Mouse (Mus musculus): ENCODE measurements at regions not wholly inside any gene's neighbourhood (a gene's known extent, or its start where the extent isn't known, plus 50 kb on each side); places are given as distances from the start of the nearest gene placed in this dataset.

DNA sequence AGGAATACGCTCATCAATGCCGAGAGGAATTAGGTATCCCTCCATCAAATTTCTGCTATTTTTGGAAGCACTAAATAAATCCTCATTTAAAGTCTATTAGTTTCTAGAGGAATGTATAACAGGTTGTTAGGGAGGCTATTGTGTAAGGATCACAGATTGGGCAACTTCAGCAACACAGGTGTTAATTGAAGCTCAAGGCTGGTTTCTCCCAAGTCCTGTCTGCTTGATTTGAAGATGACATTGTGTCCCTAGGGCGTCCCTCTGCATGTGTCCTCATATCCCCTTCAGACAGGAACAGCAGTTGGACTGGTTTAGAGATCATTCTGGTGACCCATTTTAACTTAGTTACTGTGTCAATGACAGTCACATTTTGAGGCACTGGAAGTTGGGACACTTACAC, 281.5 kb downstream of the Gm5447 start:
- H3K4me2 ChIP-seq (ENCODE audit: low read depth, low read length): no peak overlapping the region
- H3K9ac ChIP-seq (replicated peaks; ENCODE audit: low read length): no peak overlapping the region
- no peaks in the 10 kb centered on the region for H3K27me3 ChIP-seq (ENCODE audit: control insufficient read depth, insufficient read depth, low read length)
- ATAC-seq (replicated peaks; ENCODE audit: insufficient number of reproducible peaks, low FRiP score, low TSS enrichment, low read depth) (no peak), DNase-seq (ENCODE audit: low spot score) (no peak)
- WGBS: 83% methylated on average over 3 of the region's 3 CpGs
- no peaks in the 10 kb centered on the region for H3K4me1 ChIP-seq (ENCODE audit: control insufficient read depth, insufficient read depth, low read length)
- no peak overlapping the region for H3K27ac ChIP-seq (replicated peaks; ENCODE audit: low read depth, low read length)
- H3K36me3 ChIP-seq (replicated peaks; ENCODE audit: control insufficient read depth, insufficient read depth, low read depth, low read length): no peaks in the 10 kb centered on the region
- H3K9me3 ChIP-seq (replicated peaks; ENCODE audit: control insufficient read depth, low read length): no peaks in the 10 kb centered on the region
- H3K4me3 ChIP-seq (ENCODE audit: low read depth, low read length): no peak overlapping the region

DNA sequence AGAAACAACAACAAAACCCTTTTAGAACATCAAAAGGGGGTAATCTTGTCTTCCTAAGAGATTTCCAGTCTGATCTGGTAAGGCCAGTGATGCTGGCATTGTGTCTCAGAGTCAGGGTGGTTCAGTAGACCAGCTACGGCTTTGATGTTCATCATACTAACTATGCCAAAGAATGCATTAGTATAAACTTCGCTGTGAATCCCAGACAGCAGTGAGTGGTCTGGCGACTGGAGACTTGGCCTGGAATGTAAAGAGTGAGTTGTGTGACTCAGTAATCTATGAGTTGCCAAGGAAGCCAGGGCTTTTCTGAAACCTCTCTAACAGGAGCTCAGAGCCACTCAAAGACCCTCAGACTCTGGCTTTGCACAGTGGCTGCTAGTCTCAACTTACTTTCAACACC, 288.1 kb upstream of the Foxq1 start:
- no peak for ATAC-seq (replicated peaks; ENCODE audit: insufficient number of reproducible peaks, low FRiP score, low TSS enrichment, low read depth)
- Histone ChIP-seq H3K4me2 (ENCODE audit: low read depth, low read length) (no peak overlapping the region), H3K4me1 (ENCODE audit: control insufficient read depth, insufficient read depth, low read length) (no peaks in the 10 kb centered on the region), H3K9ac (replicated peaks; ENCODE audit: low read length) (no peak overlapping the region), H3K9me3 (replicated peaks; ENCODE audit: control insufficient read depth, low read length) (no peaks in the 10 kb centered on the region), H3K27me3 (ENCODE audit: control insufficient read depth, insufficient read depth, low read length) (no peaks in the 10 kb centered on the region), H3K36me3 (replicated peaks; ENCODE audit: control insufficient read depth, insufficient read depth, low read depth, low read length) (no peaks in the 10 kb centered on the region), H3K27ac (replicated peaks; ENCODE audit: low read depth, low read length) (no peak overlapping the region), H3K4me3 (ENCODE audit: low read depth, low read length) (no peak overlapping the region)
- 78% methylated on average over 3 of the region's 3 CpGs for WGBS
- DNase-seq (ENCODE audit: low spot score): no peak

DNA sequence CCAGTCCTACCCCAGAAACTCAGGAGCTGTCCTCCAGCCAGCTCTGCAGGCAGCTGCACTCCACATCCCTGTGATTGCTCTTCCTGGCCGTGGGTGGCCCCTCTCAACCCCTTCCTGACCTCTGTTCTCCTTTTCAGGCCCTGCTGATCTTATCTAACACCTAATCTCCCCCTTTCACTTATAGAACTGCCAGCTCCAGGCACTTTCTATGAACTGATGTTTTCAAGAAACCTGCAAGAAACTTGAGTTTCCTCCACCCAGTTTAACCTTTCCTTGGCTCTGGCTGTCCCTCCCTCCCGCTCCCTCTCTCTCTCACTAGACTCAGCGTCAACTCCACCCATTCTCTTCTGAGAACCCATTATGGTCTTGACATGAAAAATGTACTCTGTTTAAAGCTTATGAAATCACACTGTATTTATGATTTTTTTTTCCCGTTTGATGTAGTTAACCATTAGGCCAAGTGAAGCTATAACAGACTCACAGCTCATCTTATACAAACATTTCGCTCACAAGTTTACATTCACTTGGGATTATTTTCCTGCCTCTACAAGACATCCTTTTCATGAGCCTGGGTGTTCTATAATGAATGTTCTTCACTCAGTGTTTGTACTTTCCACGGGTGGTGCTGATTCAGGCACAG, 279.8 kb upstream of the Foxq1 start:
- no peaks in the 10 kb centered on the region for H3K9me3 ChIP-seq (replicated peaks; ENCODE audit: control insufficient read depth, low read length)
- ATAC-seq (replicated peaks; ENCODE audit: insufficient number of reproducible peaks, low FRiP score, low TSS enrichment, low read depth) (no peak), DNase-seq (ENCODE audit: low spot score) (peak; percentile 33)
- H3K4me1 ChIP-seq (ENCODE audit: control insufficient read depth, insufficient read depth, low read length): no peaks in the 10 kb centered on the region
- no peak overlapping the region for H3K27ac ChIP-seq (replicated peaks; ENCODE audit: low read depth, low read length)
- H3K9ac ChIP-seq (replicated peaks; ENCODE audit: low read length): no peak overlapping the region
- H3K27me3 ChIP-seq (ENCODE audit: control insufficient read depth, insufficient read depth, low read length): no peaks in the 10 kb centered on the region
- no peak overlapping the region for H3K4me3 ChIP-seq (ENCODE audit: low read depth, low read length)
- no peak overlapping the region for H3K4me2 ChIP-seq (ENCODE audit: low read depth, low read length)
- H3K36me3 ChIP-seq (replicated peaks; ENCODE audit: control insufficient read depth, insufficient read depth, low read depth, low read length): no peaks in the 10 kb centered on the region
- 55% methylated on average over 6 of the region's 6 CpGs for WGBS

- Histone ChIP-seq H3K9me3 (replicated peaks; ENCODE audit: control insufficient read depth, low read length) (no peaks in the 10 kb centered on the region), H3K4me3 (ENCODE audit: low read depth, low read length) (no peak overlapping the region), H3K36me3 (replicated peaks; ENCODE audit: control insufficient read depth, insufficient read depth, low read depth, low read length) (no peaks in the 10 kb centered on the region), H3K4me2 (ENCODE audit: low read depth, low read length) (no peak overlapping the region), H3K4me1 (ENCODE audit: control insufficient read depth, insufficient read depth, low read length) (no peaks in the 10 kb centered on the region), H3K27me3 (ENCODE audit: control insufficient read depth, insufficient read depth, low read length) (no peaks in the 10 kb centered on the region), H3K9ac (replicated peaks; ENCODE audit: low read length) (no peak overlapping the region), H3K27ac (replicated peaks; ENCODE audit: low read depth, low read length) (no peak overlapping the region)
- WGBS: 83% methylated on average over 7 of the region's 7 CpGs
- DNase-seq (ENCODE audit: low spot score) (no peak), ATAC-seq (replicated peaks; ENCODE audit: insufficient number of reproducible peaks, low FRiP score, low TSS enrichment, low read depth) (no peak)
These were observed 265.3 kb upstream of the Foxq1 start for GRCm38 (mm10) chr13:31290630-31291029.

DNA sequence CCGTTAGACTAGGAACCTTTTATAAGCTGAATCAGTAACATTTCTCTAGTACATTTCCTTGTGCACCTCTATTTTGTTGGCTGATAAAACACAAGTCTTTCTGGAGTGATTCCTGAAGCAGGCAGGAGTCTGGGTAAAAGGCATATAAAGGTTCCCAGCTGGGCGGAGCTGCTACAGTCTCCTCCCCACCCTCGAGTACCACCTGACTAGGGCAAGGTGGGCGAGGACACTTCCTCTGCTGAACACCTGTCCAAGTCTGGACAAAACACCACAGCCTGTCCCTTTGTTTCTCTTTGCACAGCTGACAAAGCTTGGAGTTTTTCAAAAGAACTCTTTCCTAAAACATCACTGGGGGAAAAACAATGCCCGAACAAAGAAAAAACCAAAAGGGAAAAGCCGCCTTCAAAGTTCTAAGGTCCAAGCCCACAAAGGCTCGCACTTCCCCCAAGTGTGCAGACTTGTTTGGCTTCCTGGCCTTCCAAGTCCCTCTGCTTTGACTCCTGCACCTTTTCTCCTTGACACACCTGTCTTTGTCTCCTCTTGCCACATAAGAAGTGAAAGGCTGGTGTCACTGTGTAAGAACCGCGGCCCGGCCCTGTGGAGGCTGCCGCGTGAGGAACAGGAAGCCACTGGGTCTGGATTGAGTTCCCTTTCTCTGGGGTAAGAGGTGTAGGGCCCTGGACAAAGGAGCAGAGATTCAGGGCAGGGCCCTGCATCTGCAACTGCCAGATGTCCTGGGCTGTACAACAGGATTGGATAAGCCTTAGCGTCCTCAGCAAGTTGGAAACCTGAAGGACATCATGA, 263.1 kb upstream of the Foxq1 start:
- ATAC-seq (replicated peaks; ENCODE audit: insufficient number of reproducible peaks, low FRiP score, low TSS enrichment, low read depth): no peak
- no peak overlapping the region for H3K27ac ChIP-seq (replicated peaks; ENCODE audit: low read depth, low read length)
- no peak overlapping the region for H3K9ac ChIP-seq (replicated peaks; ENCODE audit: low read length)
- 86% methylated on average over 13 of the region's 13 CpGs for WGBS
- no peaks in the 10 kb centered on the region for H3K9me3 ChIP-seq (replicated peaks; ENCODE audit: control insufficient read depth, low read length)
- no peak overlapping the region for H3K4me3 ChIP-seq (ENCODE audit: low read depth, low read length)
- DNase-seq (ENCODE audit: low spot score): no peak
- no peak overlapping the region for H3K4me2 ChIP-seq (ENCODE audit: low read depth, low read length)
- no peaks in the 10 kb centered on the region for H3K27me3 ChIP-seq (ENCODE audit: control insufficient read depth, insufficient read depth, low read length)
- H3K4me1 ChIP-seq (ENCODE audit: control insufficient read depth, insufficient read depth, low read length): no peaks in the 10 kb centered on the region
- no peaks in the 10 kb centered on the region for H3K36me3 ChIP-seq (replicated peaks; ENCODE audit: control insufficient read depth, insufficient read depth, low read depth, low read length)

DNA sequence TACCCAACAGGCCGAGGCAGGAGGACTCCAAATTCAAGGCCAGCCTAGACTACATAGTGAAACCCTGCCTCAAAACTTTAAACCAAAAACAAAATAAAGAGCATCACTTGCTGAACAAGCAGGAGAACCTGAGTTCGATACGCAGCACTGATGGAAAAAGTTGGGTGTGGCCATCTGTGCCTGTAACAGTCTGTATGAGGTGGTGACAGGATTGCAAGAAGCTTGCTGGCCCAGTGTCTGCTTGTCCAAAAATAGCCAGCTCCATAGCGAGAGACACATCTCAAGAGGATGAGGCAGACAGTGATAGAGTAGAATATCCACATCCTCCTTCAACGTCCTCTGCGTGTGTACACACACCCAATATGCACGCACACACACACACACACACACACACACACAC, 261.9 kb upstream of the Foxq1 start:
- Histone ChIP-seq H3K27ac (replicated peaks; ENCODE audit: low read depth, low read length) (no peak overlapping the region), H3K36me3 (replicated peaks; ENCODE audit: control insufficient read depth, insufficient read depth, low read depth, low read length) (no peaks in the 10 kb centered on the region), H3K4me1 (ENCODE audit: control insufficient read depth, insufficient read depth, low read length) (no peaks in the 10 kb centered on the region), H3K4me2 (ENCODE audit: low read depth, low read length) (no peak overlapping the region), H3K9ac (replicated peaks; ENCODE audit: low read length) (no peak overlapping the region), H3K4me3 (ENCODE audit: low read depth, low read length) (no peak overlapping the region), H3K9me3 (replicated peaks; ENCODE audit: control insufficient read depth, low read length) (no peaks in the 10 kb centered on the region), H3K27me3 (ENCODE audit: control insufficient read depth, insufficient read depth, low read length) (no peaks in the 10 kb centered on the region)
- ATAC-seq (replicated peaks; ENCODE audit: insufficient number of reproducible peaks, low FRiP score, low TSS enrichment, low read depth): no peak
- WGBS: 86% methylated on average over 7 of the region's 7 CpGs
- DNase-seq (ENCODE audit: low spot score): no peak

DNA sequence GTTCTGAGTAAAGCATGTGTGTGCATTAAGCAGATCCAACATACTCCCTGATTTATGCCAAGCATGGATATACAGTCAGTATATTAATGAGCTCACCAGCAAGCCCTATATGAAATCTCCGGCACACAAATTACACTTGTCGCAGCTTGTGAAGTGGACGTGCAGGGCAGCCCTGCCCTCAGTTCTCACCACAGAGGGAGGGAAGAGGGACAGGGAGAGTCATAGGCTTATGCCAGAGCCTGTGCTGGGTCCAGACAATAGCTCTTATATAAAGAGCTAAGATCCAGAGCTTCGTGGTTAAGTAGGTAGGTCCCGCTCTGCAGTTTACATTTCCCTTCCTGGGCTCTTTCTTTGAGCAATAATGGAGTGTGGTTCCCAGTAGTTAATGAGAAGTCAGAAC, 252.7 kb upstream of the Foxq1 start:
- ATAC-seq (replicated peaks; ENCODE audit: insufficient number of reproducible peaks, low FRiP score, low TSS enrichment, low read depth): no peak
- Histone ChIP-seq H3K4me3 (ENCODE audit: low read depth, low read length) (no peak overlapping the region), H3K4me1 (ENCODE audit: control insufficient read depth, insufficient read depth, low read length) (no peaks in the 10 kb centered on the region), H3K27ac (replicated peaks; ENCODE audit: low read depth, low read length) (no peak overlapping the region), H3K27me3 (ENCODE audit: control insufficient read depth, insufficient read depth, low read length) (no peaks in the 10 kb centered on the region), H3K36me3 (replicated peaks; ENCODE audit: control insufficient read depth, insufficient read depth, low read depth, low read length) (no peaks in the 10 kb centered on the region), H3K9ac (replicated peaks; ENCODE audit: low read length) (no peak overlapping the region), H3K9me3 (replicated peaks; ENCODE audit: control insufficient read depth, low read length) (no peaks in the 10 kb centered on the region), H3K4me2 (ENCODE audit: low read depth, low read length) (no peak overlapping the region)
- DNase-seq (ENCODE audit: low spot score): no peak
- 82% methylated on average over 5 of the region's 5 CpGs for WGBS

- H3K9ac ChIP-seq (replicated peaks; ENCODE audit: low read length): no peak overlapping the region
- DNase-seq (ENCODE audit: low spot score) (no peak), ATAC-seq (replicated peaks; ENCODE audit: insufficient number of reproducible peaks, low FRiP score, low TSS enrichment, low read depth) (no peak)
- no peaks in the 10 kb centered on the region for H3K36me3 ChIP-seq (replicated peaks; ENCODE audit: control insufficient read depth, insufficient read depth, low read depth, low read length)
- no peaks in the 10 kb centered on the region for H3K27me3 ChIP-seq (ENCODE audit: control insufficient read depth, insufficient read depth, low read length)
- H3K4me3 ChIP-seq (ENCODE audit: low read depth, low read length): no peak overlapping the region
- H3K4me1 ChIP-seq (ENCODE audit: control insufficient read depth, insufficient read depth, low read length): no peaks in the 10 kb centered on the region
- H3K9me3 ChIP-seq (replicated peaks; ENCODE audit: control insufficient read depth, low read length): no peaks in the 10 kb centered on the region
- no peak overlapping the region for H3K27ac ChIP-seq (replicated peaks; ENCODE audit: low read depth, low read length)
- 82% methylated on average over 5 of the region's 5 CpGs for WGBS
- no peak overlapping the region for H3K4me2 ChIP-seq (ENCODE audit: low read depth, low read length)
These were observed 251.6 kb upstream of the Foxq1 start for GRCm38 (mm10) chr13:31304286-31304865.

Data from embryonic facial prominence, embryonic 11.5 days (tissue).